Mouse (Mus musculus) erythroid progenitor cell, adult 5-6 weeks (primary cell): ENCODE data around the gene Tmem132d. TPM values are rescaled to one million over a fixed set of nuclear protein-coding genes. Genes with fewer than 3 reads are reported as not detected.
"Not testable (repeated sequence)": the region's sequence is repeated elsewhere in the genome, so short reads cannot be mapped to it uniquely, and the experiment has no call there.

Source experiments
- ATAC-seq: replicated peaks from 2 replicates; pipeline ENCODE4 v1.8.0; 2016; ENCODE audit warnings: moderate number of reproducible peaks, mild to moderate bottlenecking, moderate TSS enrichment, inconsistent platforms; ENCODE audit not compliant: poor library complexity, low FRiP score, severe bottlenecking
- total RNA-seq, 2 experiments: library from RNA; stranded (forward) in 1 of 2; stranded (reverse) in 1 of 2; fragments of 150-400 nt in 1 of 2; fragments of 186-747, 209-891 nt in 1 of 2; gene quantifications; 2 replicates each; pipeline versions ENCODE4 v1.2.3 to v1.2.4; 2015 to 2017; ENCODE audit warnings: low replicate concordance in 2 of 2

Tmem132d gene
- total RNA-seq, 2 experiments from 2014 or later = not detected

DNA sequence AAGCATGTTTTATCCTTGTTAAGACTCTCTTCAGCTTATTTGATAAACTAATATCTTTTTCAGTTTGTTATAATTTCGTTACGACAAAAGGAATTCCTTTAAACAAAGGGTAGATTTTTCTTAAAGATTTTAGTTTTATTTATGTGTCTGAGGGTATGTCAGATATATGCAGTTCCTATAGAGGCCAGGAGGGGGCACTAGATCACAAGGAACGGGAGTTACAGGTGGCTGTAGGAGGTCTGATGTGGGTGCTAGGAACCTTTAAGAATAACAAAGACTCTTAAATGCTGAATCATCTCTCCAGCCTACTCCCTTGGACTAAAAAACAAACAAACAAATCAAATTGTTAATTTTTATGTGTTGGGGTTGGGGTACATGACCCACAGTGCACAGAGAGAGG, 467.2 kb downstream of the Tmem132d start:
- no peak for ATAC-seq

DNA sequence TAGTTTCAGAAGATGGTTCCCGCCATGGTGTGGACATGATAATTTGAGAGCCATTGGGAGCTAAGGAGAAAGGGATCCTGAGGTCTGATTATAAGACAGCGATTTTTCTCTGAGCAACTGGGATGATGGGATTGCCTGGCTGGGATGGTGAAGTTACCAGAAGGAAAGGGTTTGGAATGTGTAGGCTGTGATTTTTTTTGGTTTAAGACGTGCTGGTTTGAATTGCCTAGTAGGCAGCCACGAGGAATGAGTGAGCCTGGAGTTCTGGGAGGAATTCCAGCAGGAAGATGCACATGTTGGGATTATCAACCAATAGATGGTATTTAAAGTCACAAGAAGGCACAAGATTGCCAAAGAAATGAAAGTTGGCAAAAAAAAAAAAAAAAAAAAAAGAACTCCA, 470.2 kb downstream of the Tmem132d start:
- no peak for ATAC-seq

DNA sequence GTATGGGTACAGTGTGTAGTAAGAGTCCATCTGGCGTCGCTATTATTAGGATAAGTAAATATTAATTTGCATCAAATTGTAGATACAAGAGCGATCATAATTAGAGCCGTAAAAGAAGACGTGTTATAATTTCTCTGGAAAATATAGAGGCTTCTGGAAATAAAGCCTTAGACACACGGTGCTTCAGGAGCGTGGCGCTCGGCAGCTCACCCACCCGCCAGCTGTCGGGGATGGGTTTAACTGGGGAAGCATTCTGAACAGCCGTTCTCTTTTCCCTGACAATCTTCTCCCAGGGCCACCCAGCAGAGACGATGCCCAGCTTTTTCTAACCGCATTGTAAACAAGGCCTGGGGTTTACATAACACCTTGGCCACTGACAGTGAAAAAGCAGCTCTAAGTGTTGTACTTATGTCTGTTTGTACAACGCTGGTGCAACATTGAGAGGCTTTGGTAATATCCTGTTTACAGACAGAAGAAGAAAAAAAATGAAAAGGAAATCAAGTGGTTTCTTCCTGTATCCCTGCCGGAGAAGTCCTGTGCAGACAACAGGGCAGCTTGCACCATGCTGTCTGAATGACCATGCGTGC, 476.3 kb downstream of the Tmem132d start:
- ATAC-seq = no peak

DNA sequence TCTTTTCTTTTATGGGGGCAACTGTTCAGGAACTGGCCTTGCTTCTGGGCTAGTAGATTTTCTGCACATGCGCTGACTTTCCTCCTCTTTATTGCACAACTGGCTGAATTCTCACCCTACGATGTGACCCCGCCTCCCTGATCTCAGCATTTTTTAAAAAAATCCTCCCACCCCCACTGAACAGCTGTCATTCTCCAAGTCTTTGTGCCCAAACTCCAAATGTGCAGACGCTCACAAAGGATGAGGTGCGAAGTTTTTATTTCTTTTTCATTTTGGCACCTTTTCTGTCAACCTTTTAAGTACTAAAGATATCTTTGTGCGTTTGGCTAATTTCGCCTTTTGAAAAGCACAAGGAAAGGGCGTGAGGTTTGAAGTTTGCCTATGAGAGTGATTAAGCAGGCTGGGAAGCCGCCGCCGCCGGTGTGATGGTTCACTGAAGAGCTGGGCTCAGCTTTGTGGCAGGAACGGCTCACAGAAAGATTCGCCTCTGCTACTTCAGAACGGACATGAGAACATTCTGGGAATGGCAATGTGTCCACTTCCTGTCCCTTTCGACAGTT, 478.6 kb downstream of the Tmem132d start:
- no peak for ATAC-seq

DNA sequence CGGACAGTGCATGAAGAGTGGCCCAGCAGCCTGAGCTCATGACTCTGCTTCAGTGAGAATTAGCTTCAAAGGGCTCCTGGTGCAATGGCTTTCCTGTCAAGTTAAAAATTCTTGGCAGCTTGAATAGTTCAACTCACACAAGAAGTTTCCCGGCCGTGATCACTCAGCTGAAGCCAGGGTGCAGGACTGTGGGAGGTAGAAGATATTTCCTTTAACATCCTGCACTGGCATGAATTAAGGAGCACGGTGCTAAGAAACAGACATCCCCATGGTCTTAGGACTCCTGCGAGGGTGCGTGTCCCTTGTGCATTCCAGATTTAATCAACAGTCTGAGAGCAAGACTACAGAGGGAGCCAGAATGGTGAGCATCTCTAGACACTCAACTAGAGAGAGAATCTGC, 480.1 kb downstream of the Tmem132d start:
- no peak for ATAC-seq

DNA sequence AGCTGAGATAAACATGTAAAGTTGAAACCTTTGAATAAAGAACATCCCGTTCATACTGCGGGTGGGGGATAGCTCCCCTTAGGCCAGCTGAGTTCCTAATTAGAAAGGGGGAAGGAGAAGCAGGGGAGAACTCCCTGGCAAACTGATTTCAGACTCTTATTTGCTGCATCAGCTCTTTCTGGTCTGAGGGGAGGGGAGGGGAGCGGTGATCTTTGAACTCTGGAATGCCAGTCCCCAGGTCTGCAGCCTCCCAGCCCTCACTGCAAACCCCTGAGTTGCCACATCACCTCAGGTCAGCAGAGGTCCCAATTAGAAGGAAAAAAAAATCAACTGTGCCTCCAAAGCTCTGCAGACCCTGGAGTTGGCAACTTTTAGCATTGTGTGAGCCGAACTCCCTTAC, 482.3 kb downstream of the Tmem132d start:
- no peak for ATAC-seq

DNA sequence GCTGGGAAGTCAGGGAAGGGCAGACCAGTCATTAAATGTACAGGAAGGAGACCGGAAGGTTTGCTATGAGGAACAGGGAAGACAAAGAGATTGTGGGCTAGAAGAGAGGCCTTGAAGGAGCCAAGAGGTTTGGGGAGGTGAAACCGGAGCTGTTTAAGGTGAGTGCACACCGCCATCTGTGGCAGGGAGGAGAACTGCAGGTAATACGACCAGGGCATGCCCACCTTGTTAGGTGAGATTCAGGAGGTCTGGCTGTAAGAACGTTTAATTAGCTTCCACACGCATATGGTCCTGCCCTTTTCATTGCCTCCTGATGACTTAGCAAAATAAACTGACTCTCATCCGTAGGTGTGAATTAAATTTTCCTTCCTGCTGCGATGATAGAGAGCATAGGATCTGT, 485.6 kb downstream of the Tmem132d start:
- ATAC-seq = no peak

DNA sequence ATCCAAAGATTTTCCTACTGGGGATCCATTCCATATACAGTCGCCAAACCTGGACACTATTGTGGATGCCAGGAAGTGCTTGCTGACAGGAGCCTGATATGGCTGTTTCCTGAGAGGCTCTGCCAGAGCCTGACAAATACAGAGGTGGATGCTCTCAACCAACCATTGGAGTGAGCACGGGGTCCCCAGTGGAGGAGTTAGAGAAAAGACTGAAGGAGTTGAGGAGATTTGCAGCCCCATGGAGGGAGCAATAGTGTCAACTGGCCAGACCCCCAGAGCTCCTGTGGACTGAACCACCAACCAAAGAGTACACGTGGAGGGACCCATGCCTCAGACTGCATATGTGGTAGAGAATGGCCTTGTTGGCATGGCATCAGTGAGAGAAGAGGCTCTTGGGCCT, 490.7 kb downstream of the Tmem132d start:
- not testable (repeated sequence) for ATAC-seq

DNA sequence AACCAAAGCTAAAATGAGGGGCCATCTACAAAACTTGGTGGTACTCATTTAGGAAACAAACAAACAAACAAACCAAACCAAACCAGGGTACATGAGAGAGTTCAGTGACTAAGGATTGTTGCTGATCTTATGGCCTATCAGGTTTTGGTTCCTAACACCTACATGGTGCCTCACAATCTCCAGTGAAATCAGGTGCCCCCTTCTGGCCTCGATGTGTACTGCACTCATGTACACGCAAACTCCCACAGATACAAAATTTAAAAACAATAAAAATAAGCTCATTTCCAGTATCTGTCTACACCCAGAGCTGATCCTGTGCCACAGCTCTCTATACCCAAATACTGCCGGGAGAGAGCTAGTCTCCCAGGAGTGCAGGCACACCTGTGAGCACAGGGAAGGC, 495.0 kb downstream of the Tmem132d start:
- ATAC-seq = no peak

DNA sequence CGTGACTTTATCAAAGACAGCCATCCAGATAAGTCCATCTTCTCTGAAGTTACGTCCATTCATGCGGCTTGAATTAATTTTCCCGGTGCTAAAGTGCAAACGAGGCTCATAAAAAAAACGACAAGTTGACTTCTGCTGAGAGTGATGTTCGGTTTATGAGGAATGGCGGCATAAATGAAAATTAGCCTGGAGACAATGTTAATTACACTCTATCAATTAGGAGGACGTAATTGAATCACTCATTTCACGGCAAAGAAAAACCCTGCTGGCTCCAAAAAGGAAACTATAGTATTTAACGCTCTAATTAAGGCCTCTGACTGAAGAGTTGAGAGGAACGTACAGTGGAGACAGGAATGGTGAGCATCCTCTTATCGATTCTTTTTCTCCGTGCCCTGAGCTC, 503.2 kb downstream of the Tmem132d start:
- no peak for ATAC-seq

DNA sequence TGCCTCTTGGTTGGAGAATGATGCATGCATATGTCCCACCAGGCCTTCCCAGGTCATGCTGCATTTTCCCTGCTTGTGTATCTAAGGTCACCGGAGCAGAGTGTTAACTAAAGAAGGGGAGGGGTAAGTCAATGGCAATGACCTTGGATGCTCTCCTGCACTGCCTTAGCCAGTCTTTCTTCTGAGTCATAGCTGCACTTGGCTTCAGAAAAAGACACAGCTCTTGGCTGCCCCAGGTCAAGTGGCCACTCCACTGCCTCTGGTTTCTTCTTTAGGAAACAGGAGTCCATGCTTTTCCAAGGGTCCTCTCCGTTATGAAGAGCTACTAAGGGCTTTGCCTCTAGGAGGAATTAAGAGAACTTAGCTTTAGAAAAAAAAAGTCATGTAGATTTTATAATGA, 506.2 kb downstream of the Tmem132d start:
- no peak for ATAC-seq

DNA sequence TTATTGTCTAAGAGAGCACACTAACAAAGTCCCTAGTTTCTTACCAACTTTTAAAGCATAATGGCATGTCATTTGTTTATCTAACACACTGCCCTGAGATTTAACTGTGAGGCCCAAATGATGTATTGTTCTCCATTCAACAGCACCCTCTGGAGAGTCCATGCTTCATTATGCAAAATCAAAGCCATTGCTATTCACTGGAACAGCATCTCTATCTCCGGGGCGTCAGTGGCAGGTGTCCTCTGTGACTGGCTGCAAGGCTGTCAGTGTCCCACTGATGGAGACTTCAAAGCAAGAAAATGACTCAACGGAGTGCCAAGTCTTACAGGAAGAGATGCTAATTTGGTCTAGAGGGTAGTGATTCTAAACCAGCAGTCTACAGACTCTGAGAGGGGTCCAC, 508.8 kb downstream of the Tmem132d start:
- ATAC-seq = no peak

DNA sequence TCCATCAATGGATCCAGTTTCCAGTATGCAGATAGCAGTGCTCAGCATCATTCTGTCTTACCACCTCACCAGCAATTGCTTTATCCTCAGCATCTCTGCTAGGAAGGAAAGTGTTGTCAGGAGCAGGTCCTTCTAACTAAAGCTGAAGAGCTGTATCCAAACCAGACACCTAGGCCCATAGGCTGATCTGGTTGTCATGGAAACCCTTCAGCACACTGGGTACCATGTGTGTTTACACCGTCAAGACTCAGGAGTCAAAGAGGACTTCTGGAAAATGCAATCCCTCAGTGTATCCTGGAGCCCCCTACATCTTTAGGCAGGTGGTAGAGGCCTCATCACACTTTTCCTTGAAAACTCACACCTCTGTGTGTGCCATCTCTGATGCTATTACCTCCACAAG, 513.7 kb downstream of the Tmem132d start:
- ATAC-seq = no peak

DNA sequence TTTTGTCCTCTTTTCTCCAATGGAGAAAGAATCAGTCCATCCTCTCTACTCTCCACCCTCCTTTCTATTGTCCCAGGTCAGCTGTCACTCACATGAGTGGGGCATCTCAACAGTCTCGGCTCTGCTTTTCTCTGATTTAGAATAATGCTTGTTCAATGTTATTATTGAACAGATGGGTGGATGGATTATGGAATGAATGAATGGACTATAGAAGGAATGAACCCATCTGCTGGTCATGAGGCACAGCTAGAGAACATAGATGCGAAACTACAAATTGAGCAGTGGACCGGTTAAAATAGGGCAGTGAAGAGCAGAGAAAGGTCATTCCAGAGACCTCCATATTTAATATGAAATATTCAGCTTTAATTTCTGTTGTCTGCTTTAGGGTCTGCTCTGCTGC, 514.5 kb downstream of the Tmem132d start:
- no peak for ATAC-seq

DNA sequence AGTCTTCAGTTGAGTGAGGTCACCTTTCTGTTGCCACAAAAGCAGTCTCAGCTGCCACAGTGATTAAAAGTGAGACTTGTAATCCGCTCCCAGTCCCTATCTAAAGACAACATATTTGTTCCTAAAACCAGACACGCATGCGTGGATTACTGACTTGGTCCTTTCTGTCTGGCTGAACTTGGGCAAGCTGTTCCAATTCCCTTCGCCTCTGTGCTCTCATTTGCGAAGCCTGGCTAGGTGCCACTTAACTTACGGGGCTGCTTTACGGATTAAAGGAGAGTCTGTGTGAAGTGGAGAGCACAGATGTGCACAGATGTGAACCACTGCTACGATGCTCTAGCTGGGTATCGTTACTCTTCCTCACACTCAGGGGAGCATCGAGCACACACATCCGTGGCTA, 518.7 kb downstream of the Tmem132d start:
- no peak for ATAC-seq

DNA sequence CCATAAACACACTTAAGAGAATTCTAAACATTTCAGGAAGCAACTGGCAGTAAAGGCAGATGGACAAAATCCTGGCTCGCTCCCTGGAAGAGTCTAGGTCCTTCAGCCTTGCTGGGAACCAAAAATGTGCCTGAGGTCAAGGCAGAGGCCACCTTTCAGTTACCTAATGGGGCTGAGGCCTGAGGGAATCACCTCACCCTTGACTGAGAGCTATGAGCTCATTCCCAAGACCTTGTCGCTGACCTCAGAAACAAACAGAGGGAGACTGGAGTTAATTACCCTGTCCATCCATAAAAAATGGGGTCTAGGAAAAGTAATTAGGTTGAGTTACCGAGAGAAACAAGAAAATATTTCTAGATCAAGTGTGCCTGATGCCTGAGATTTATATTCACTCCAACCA, 521.3 kb downstream of the Tmem132d start:
- no peak for ATAC-seq

DNA sequence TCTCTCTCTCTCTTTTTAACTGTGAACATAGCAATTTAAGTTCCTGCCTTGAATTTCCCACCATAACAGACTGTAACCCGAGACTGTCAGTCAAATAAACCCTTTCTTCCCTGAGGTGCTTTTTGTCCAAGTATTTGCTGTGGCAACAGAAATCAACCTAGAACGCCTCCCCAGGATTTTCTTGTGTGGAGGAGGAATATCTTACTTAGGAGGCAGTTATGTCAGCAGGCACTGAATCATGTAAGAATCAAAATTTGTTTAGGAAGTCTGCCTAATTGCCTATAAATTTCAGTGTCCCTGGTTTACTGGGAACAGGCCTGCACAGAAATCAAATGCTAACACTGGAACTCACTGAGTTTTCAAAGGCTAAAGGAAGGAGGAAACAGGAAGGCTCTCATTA, 522.5 kb downstream of the Tmem132d start:
- ATAC-seq = no peak

DNA sequence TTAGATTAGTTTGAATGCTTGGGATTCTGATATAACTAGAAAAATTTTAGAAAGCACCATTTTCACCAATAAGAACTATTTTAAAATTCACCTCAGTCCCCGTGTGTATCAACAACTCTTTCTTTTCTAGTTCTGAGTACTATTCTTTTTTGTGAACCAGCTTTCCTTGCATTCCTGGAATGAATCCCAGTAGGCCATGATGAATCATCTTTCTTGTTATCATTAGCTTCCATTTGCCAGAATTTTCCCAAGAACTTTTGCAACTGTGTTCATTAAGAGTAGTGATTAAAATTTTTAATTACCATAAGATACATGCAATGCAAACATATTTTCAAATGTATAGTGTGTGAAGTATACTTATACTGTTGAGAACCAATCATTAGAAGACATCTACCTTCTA, 537.7 kb downstream of the Tmem132d start:
- no peak for ATAC-seq

DNA sequence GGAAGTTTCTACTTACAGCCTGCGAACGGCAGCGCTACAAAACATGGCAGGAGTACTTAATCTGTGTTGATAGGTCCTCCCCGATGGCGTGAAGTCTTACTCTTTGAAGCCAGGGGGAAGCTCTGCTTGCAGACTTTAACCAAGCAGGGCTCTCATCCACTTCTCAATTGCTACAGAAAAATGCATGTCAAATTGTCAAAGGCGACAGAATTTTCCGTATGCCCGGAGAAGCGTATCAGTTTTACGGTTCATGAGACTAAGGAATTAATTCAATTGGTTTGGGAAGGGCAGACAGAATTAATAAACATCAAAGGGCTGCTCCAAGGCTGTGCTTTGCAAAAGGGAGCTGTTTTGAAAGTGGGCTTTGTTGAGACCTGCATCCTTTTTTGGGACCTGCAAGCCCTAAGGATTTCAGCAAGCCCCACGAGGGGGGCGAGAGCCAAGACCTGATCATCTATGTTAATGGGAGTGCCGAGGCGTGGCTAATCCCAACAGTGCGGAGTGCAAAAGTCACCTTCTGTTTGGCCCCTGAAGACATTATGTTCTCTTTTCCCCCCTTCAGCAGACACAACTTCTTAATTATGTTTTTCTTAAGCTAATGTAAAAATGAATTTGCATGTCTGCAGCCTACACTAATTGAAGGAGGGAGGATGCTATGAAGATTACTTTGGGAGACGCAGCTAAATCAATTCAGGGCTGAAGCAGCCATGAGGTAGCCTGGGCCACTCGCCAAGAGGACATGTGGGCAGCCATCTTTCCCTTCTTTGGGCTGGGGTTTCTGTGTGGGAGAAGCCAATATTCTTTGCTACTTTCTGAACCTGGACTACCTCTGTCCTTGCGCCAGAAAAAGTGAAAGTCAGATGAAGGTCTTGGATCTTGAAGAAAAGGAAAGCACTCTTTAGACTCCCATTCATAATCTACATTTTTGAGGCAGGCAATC, 547.0 kb downstream of the Tmem132d start:
- ATAC-seq = no peak

DNA sequence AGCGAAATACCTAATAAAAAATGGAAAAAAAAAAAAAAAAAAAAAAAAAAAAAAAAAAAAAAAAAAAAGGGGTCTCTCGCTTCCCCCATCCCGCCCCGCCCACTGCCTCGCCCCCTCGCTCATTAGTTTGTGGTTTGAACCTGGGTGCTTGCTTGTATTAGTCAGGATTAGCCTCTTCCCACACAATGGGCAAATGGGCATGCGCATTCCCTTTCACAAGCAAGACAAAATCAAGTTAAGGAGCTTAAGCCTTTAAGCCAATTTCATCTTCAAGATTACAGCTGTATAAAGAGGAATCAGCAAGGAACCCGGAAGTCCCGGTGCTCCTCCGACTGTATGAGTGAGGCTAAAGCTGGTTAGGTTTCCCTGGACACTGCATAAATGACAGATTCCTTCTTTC, 549.9 kb downstream of the Tmem132d start:
- no peak for ATAC-seq

DNA sequence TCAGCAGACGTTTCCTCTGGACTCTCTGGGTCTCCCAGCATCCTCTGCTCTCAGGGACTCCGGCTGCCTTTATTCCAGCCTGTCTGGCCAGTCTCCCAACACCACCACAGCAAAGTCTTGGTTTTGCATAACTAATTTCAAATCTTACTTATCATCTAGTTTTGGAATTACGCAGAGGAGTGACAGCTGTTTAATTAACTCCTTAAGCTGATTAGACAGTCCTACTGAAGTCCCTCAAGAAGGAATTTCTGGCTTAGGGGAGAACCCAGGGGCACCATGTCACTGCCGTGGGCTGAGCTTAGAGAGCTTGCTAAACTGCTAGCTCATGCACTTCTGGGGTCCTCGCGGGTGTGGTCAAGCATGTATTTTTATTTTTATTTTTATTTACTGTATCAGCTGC, 558.4 kb downstream of the Tmem132d start:
- ATAC-seq = no peak
